Mouse (Mus musculus) heart, postnatal 0 days (tissue): ENCODE data around the gene Eif4e2.

Source experiments
- CTCF ChIP-seq: IDR thresholded peaks from 2 replicates; pipeline ENCODE4 v1.5.1; 2016; ENCODE audit warnings: antibody characterized with exemption, control low read depth, low read depth
- EP300 ChIP-seq: IDR thresholded peaks from 2 replicates; pipeline ENCODE4 v1.6.1; 2016; ENCODE audit warnings: antibody characterized with exemption, low read depth

- TF ChIP-seq CTCF, result no peak
- TF ChIP-seq EP300, result no peak
Measured at GRCm38 (mm10) chr1:87263796-87264133, 50.1 kb downstream of the Eif4e2 start.
